Mouse (Mus musculus) CH12.LX (cell line): ENCODE measurements around the gene Nup188. TPM values are rescaled to one million over a fixed set of nuclear protein-coding genes. Genes with fewer than 3 reads are reported as not detected.
A peak's percentile ranks its signal among the peaks of the same experiment; 100 is the strongest.

Source experiments
- DNase-seq: peaks from one replicate; pipeline ENCODE4 v3.0.0-alpha.2; 2013; ENCODE audit errors: extremely low read depth
- H3K27ac ChIP-seq: 2 replicates; pipeline ENCODE4 v1.5.1; 2012; ENCODE audit warnings: low read depth, mild to moderate bottlenecking, control low read depth, moderate library complexity; ENCODE audit not compliant: insufficient read depth
- H3K27me3 ChIP-seq: replicated peaks from 2 replicates; pipeline ENCODE3; 2012; ENCODE audit warnings: inconsistent platforms
- H3K36me3 ChIP-seq, 2 experiments: replicated peaks in 1 of 2; 2 replicates each; pipeline versions ENCODE3 to v1.6.1; 2012; ENCODE audit warnings: inconsistent platforms in 1 of 2, low read length in 1 of 2, mild to moderate bottlenecking in 1 of 2, mixed read lengths in 1 of 2, moderate library complexity in 1 of 2; ENCODE audit not compliant: control insufficient read depth in 1 of 2, insufficient read depth in 1 of 2
- H3K4me1 ChIP-seq, 2 experiments: 2 replicates each; pipeline ENCODE4 v1.6.1; 2012; ENCODE audit warnings: inconsistent platforms in 1 of 2, moderate library complexity in 1 of 2; ENCODE audit not compliant: insufficient read depth in 2 of 2, control insufficient read depth in 1 of 2
- H3K4me2 ChIP-seq: 2 replicates; pipeline ENCODE4 v1.6.1; 2012; ENCODE audit warnings: low read depth, mild to moderate bottlenecking, control low read depth; ENCODE audit not compliant: poor library complexity, insufficient read depth, severe bottlenecking
- H3K4me3 ChIP-seq, 3 experiments: fragments of 150-350 bp in 1 of 3; sonication (generic) in 1 of 3; replicated peaks in 1 of 3; 2 replicates each; pipeline versions ENCODE3 to v1.5.1; 2011 to 2012; ENCODE audit warnings: low read depth in 2 of 3, low read length in 2 of 3, mild to moderate bottlenecking in 2 of 3, moderate library complexity in 2 of 3, control low read depth in 1 of 3, improper control_type of control experiment in 1 of 3, inconsistent platforms in 1 of 3, mixed read lengths in 1 of 3; ENCODE audit not compliant: poor library complexity in 1 of 3
- H3K79me2 ChIP-seq: replicated peaks from 2 replicates; pipeline ENCODE4 v1.6.1; 2012; ENCODE audit warnings: mild to moderate bottlenecking, moderate library complexity; ENCODE audit not compliant: control insufficient read depth, poor library complexity, insufficient read depth, severe bottlenecking; ENCODE audit errors: extremely low read depth
- H3K9ac ChIP-seq: 2 replicates; pipeline ENCODE4 v1.6.1; 2012; ENCODE audit warnings: low read depth, mild to moderate bottlenecking, control low read depth, moderate library complexity; ENCODE audit not compliant: insufficient read depth
- H3K9me3 ChIP-seq: replicated peaks from 2 replicates; pipeline ENCODE3; 2012; ENCODE audit warnings: low read length, inconsistent platforms, mixed read lengths
- BHLHE40 ChIP-seq: IDR thresholded peaks from 2 replicates; pipeline ENCODE4 v1.6.1; 2011; ENCODE audit warnings: mild to moderate bottlenecking, low read depth, low read length, improper control_type of control experiment
- CHD1 ChIP-seq: IDR thresholded peaks from 2 replicates; pipeline ENCODE4 v1.6.1; 2012; ENCODE audit warnings: low read depth, low read length, improper control_type of control experiment, inconsistent platforms
- CTCF ChIP-seq, 2 experiments: IDR thresholded peaks in 1 of 2; conservative IDR thresholded peaks in 1 of 2; 2 replicates each; pipeline ENCODE4 v1.5.1; 2011 to 2012; ENCODE audit warnings: low read depth in 2 of 2, low read length in 2 of 2, improper control_type of control experiment in 1 of 2, inconsistent platforms in 1 of 2, mild to moderate bottlenecking in 1 of 2, moderate library complexity in 1 of 2
- ELF1 ChIP-seq: IDR thresholded peaks from 2 replicates; pipeline ENCODE4 v1.6.1; 2014; ENCODE audit warnings: low read depth, mild to moderate bottlenecking, inconsistent platforms, low read length, improper control_type of control experiment
- EP300 ChIP-seq: IDR thresholded peaks from 2 replicates; pipeline ENCODE4 v1.6.1; 2011; ENCODE audit warnings: low read length, improper control_type of control experiment
- ETS1 ChIP-seq: conservative IDR thresholded peaks from 2 replicates; pipeline ENCODE4 v1.6.1; 2012; ENCODE audit warnings: low read depth, mild to moderate bottlenecking, inconsistent platforms, low read length, improper control_type of control experiment, moderate library complexity
- GABPA ChIP-seq: IDR thresholded peaks from 2 replicates; pipeline ENCODE4 v1.6.1; 2012; ENCODE audit warnings: low read depth, low read length, improper control_type of control experiment, inconsistent platforms; ENCODE audit not compliant: insufficient replicate concordance
- HCFC1 ChIP-seq: IDR thresholded peaks from 2 replicates; pipeline ENCODE4 v1.6.1; 2012; ENCODE audit warnings: low read depth, mild to moderate bottlenecking, inconsistent platforms, low read length, improper control_type of control experiment
- JUN ChIP-seq: IDR thresholded peaks from 2 replicates; pipeline ENCODE4 v1.6.1; 2011; ENCODE audit warnings: low read depth, mild to moderate bottlenecking, low read length, improper control_type of control experiment, moderate library complexity; ENCODE audit not compliant: insufficient read depth
- JUND ChIP-seq: conservative IDR thresholded peaks from 2 replicates; pipeline ENCODE4 v1.6.1; 2011; ENCODE audit warnings: low read depth, low read length, improper control_type of control experiment
- MAFK ChIP-seq: IDR thresholded peaks from 2 replicates; pipeline ENCODE4 v1.6.1; 2011; ENCODE audit warnings: low read length, improper control_type of control experiment; ENCODE audit not compliant: insufficient replicate concordance
- MAZ ChIP-seq: IDR thresholded peaks from 2 replicates; pipeline ENCODE4 v1.6.1; 2012; ENCODE audit warnings: low read depth, mild to moderate bottlenecking, inconsistent platforms, low read length, improper control_type of control experiment, moderate library complexity
- MEF2A ChIP-seq: IDR thresholded peaks from 2 replicates; pipeline ENCODE4 v1.6.1; 2014; ENCODE audit warnings: low read depth, mild to moderate bottlenecking, inconsistent platforms, low read length, improper control_type of control experiment, borderline replicate concordance
- NELFE ChIP-seq: IDR thresholded peaks from 2 replicates; pipeline ENCODE4 v1.6.1; 2011; ENCODE audit warnings: low read depth, low read length, improper control_type of control experiment
- PAX5 ChIP-seq: IDR thresholded peaks from 2 replicates; pipeline ENCODE4 v1.6.1; 2012; ENCODE audit warnings: low read length, inconsistent platforms, mixed read lengths
- POLR2A ChIP-seq: IDR thresholded peaks from 2 replicates; pipeline ENCODE4 v1.6.1; 2011; ENCODE audit warnings: low read depth, mild to moderate bottlenecking, improper control_type of control experiment, low read length
- RAD21 ChIP-seq: IDR thresholded peaks from 2 replicates; pipeline ENCODE4 v1.6.1; 2011; ENCODE audit warnings: low read depth, mild to moderate bottlenecking, low read length, improper control_type of control experiment, moderate library complexity
- RCOR1 ChIP-seq: conservative IDR thresholded peaks from 2 replicates; pipeline ENCODE4 v1.6.1; 2012; ENCODE audit warnings: low read depth, mild to moderate bottlenecking, inconsistent platforms, low read length, improper control_type of control experiment
- SIN3A ChIP-seq: IDR thresholded peaks from 2 replicates; pipeline ENCODE4 v1.6.1; 2012; ENCODE audit warnings: low read length, improper control_type of control experiment, inconsistent platforms
- SMC3 ChIP-seq: IDR thresholded peaks from 2 replicates; pipeline ENCODE4 v1.6.1; 2011; ENCODE audit warnings: low read depth, low read length, improper control_type of control experiment
- TCF12 ChIP-seq: IDR thresholded peaks from 2 replicates; pipeline ENCODE4 v1.6.1; 2014; ENCODE audit warnings: low read depth, mild to moderate bottlenecking, inconsistent platforms, low read length, improper control_type of control experiment
- UBTF ChIP-seq: IDR thresholded peaks from 2 replicates; pipeline ENCODE4 v1.6.1; 2012; ENCODE audit warnings: low read depth, mild to moderate bottlenecking, inconsistent platforms, low read length, improper control_type of control experiment, moderate library complexity
- USF1 ChIP-seq: IDR thresholded peaks from 2 replicates; pipeline ENCODE4 v1.6.1; 2014; ENCODE audit warnings: low read depth, mild to moderate bottlenecking, inconsistent platforms, low read length, improper control_type of control experiment
- USF2 ChIP-seq: conservative IDR thresholded peaks from 2 replicates; pipeline ENCODE4 v1.6.1; 2011; ENCODE audit warnings: low read depth, low read length, improper control_type of control experiment
- ZC3H11A ChIP-seq: IDR thresholded peaks from 2 replicates; pipeline ENCODE4 v1.6.1; 2012; ENCODE audit warnings: low read depth, mild to moderate bottlenecking, inconsistent platforms, low read length, improper control_type of control experiment
- ZMIZ1 ChIP-seq: IDR thresholded peaks from 2 replicates; pipeline ENCODE4 v1.6.1; 2012; ENCODE audit warnings: low read depth, mild to moderate bottlenecking, inconsistent platforms, low read length, improper control_type of control experiment
- dilution Hi-C: fragments of 300-500 bp; cut with MboI; formaldehyde crosslinking; loops from 2 replicates; pipeline ENCODE4 v1.14.3; 2020; ENCODE audit warnings: low sequenced_read_pairs; ENCODE audit not compliant: extremely low pct_unique_long_range_greater_than_20kb, extremely low pct_ligation_motif_present
- in situ Hi-C: fragments of 300-500 bp; cut with MboI; formaldehyde crosslinking; loops from 3 replicates; pipeline ENCODE4 v1.14.3; 2019; ENCODE audit warnings: low sequenced_read_pairs, low pct_ligation_motif_present, low pct_unique_long_range_greater_than_20kb, mixed read lengths
- polyA plus RNA-seq: library from polyadenylated mRNA; unstranded; fragments of >175 nt; gene quantifications from 2 replicates; pipeline ENCODE4 v1.2.1, GENCODE M21; 2012; ENCODE audit warnings: low read depth; ENCODE audit not compliant: insufficient read length
- total RNA-seq, 2 experiments: library from RNA; depleted of rRNA; stranded (reverse); fragments of 300-350 nt in 1 of 2; fragments of >200 nt in 1 of 2; gene quantifications; 2 replicates each; pipeline ENCODE4 v1.2.3; 2012 to 2014

The Nup188 gene
- total and polyA plus RNA-seq, 3 experiments, result 19.7 to 58.8 (median 47.6) TPM

GRCm38 (mm10) chr2:30266392-30266941 is 19.7 kb upstream of the Nup188 start (continued):
- no peak for TF ChIP-seq ZMIZ1
- TF ChIP-seq BHLHE40, result peak; percentile 24; the same call in 1 of the 2 replicates
- no peak for TF ChIP-seq PAX5
- TF ChIP-seq CHD1, result no peak
- TF ChIP-seq, all 38 proteins: peak for 4

- Histone ChIP-seq H3K27me3 (no peaks in the 10 kb centered on the region), H3K79me2 (no peaks in the 10 kb centered on the region), H3K36me3 (peaks cover 8 to 42% of the 10 kb centered on the region in 2 experiments), H3K9ac (no peak overlapping the region)
- in situ Hi-C loops, result no loop called here
- no peak for DNase-seq
- no peak for TF ChIP-seq CHD1
- no peak for TF ChIP-seq ELF1
- no peak for TF ChIP-seq HCFC1
- no peak for TF ChIP-seq RAD21
- TF ChIP-seq CTCF (conservative IDR thresholded peaks at IDR 0.05 in 1 of 2, IDR thresholded peaks at IDR 0.05 in 1 of 2; ENCODE audit: low read depth in 2 of 2, low read length in 2 of 2), result no peak
- no peak for TF ChIP-seq TCF12
- TF ChIP-seq SMC3, result no peak
- TF ChIP-seq POLR2A, result no peak
- TF ChIP-seq GABPA, result no peak
- TF ChIP-seq, all 38 proteins: peak for 0
- Histone ChIP-seq H3K4me1 (peaks cover 31 to 59% of the 10 kb centered on the region in 2 experiments), H3K4me2 (no peak overlapping the region), H3K27ac (no peak overlapping the region), H3K9me3 (no peaks in the 10 kb centered on the region), H3K4me3 (peak overlapping the region in 1 of 3 experiments; percentile 15)
- dilution Hi-C loops, result no loop called here
These were observed 18.7 kb upstream of the Nup188 start for GRCm38 (mm10) chr2:30267466-30267865.

- Histone ChIP-seq H3K27me3 (no peaks in the 10 kb centered on the region), H3K4me1 (peaks cover 31 to 59% of the 10 kb centered on the region in 2 experiments), H3K4me3 (no peak overlapping the region), H3K27ac (peak overlapping the region; percentile 30; the same call in 1 of the 2 replicates), H3K79me2 (no peaks in the 10 kb centered on the region), H3K9ac (no peak overlapping the region), H3K4me2 (no peak overlapping the region), H3K36me3 (peaks cover 5 to 43% of the 10 kb centered on the region in 2 experiments), H3K9me3 (no peaks in the 10 kb centered on the region)
- 0 out of 2 replicates have a peak, but pooled peaks have one; percentile 6 for TF ChIP-seq MEF2A
- TF ChIP-seq NELFE, result no peak
- TF ChIP-seq BHLHE40, result no peak
- no peak for TF ChIP-seq MAFK
- peak in 1 of 2 experiments; percentile 30; a peak in 1 of 4 replicates for TF ChIP-seq CTCF (conservative IDR thresholded peaks at IDR 0.05 in 1 of 2, IDR thresholded peaks at IDR 0.05 in 1 of 2; ENCODE audit: low read depth in 2 of 2, low read length in 2 of 2)
- TF ChIP-seq EP300, result peak; percentile 68
- TF ChIP-seq ETS1, result no peak
- TF ChIP-seq CHD1, result no peak
- TF ChIP-seq SMC3, result peak; percentile 32
- TF ChIP-seq ZC3H11A, result no peak
- TF ChIP-seq HCFC1, result no peak
- no peak for TF ChIP-seq SIN3A
- no peak for TF ChIP-seq JUND
- TF ChIP-seq MAZ, result no peak
- 0 out of 2 replicates have a peak, but pooled peaks have one; percentile 23 for TF ChIP-seq TCF12
- no peak for TF ChIP-seq USF2
- no peak for TF ChIP-seq RCOR1
- no peak for TF ChIP-seq USF1
- TF ChIP-seq PAX5, result no peak
- TF ChIP-seq UBTF, result no peak
- TF ChIP-seq JUN, result no peak
- in situ Hi-C loops (no loop called here), dilution Hi-C loops (no loop called here)
- peak; percentile 17 for DNase-seq
These were observed 17.8 kb upstream of the Nup188 start for GRCm38 (mm10) chr2:30268371-30268770.
